Mouse (Mus musculus) embryo, embryonic 10.5 days (tissue): ENCODE data around the gene Chadl.
"Not testable (repeated sequence)": the region's sequence is repeated elsewhere in the genome, so short reads cannot be mapped to it uniquely, and the experiment has no call there.

ENCODE experiments used
- DNase-seq: peaks from one replicate; pipeline ENCODE4 v3.0.0-alpha.2; 2015; ENCODE audit warnings: low spot score

Chadl gene

GRCm38 (mm10) chr15:81697175-81697574, at the start of gene Chadl:
Gene Chadl, minus strand, starts transcription at chr15:81697287.
- DNase-seq, result no peak

- peak; percentile 81 for DNase-seq
Observed at GRCm38 (mm10) chr15:81745601-81746114, 48.6 kb upstream of the Chadl start.

GRCm38 (mm10) chr15:81744992-81745600, 48.0 kb upstream of the Chadl start, which contains the start of the genes Zc3h7b and Rangap1:
Gene Zc3h7b, plus strand, starts transcription at chr15:81745057.
Gene Rangap1, minus strand, starts transcription at chr15:81745530.
- peak; percentile 83 for DNase-seq

GRCm38 (mm10) chr15:81742368-81742767, 45.3 kb upstream of the Chadl start:
- DNase-seq, result not testable (repeated sequence)

- DNase-seq, result peak; percentile 40
Observed at GRCm38 (mm10) chr15:81739924-81740323, 42.8 kb upstream of the Chadl start.

GRCm38 (mm10) chr15:81739296-81739695, 42.2 kb upstream of the Chadl start:
- no peak for DNase-seq

- DNase-seq, result no peak
Observed at GRCm38 (mm10) chr15:81735075-81735474, 38.0 kb upstream of the Chadl start.

- peak; percentile 99 for DNase-seq
Observed at GRCm38 (mm10) chr15:81729792-81730635, 32.9 kb upstream of the Chadl start.

- DNase-seq, result peak; percentile 28
Observed at GRCm38 (mm10) chr15:81729241-81729791, 32.2 kb upstream of the Chadl start.

GRCm38 (mm10) chr15:81725965-81726364, 28.9 kb upstream of the Chadl start:
- no peak for DNase-seq

- no peak for DNase-seq
Observed at GRCm38 (mm10) chr15:81723653-81724052, 26.6 kb upstream of the Chadl start.

GRCm38 (mm10) chr15:81722361-81722760, 25.3 kb upstream of the Chadl start:
- no peak for DNase-seq

- DNase-seq, result no peak
Observed at GRCm38 (mm10) chr15:81719139-81719531, 22.0 kb upstream of the Chadl start.

- DNase-seq, result peak; percentile 28
Observed at GRCm38 (mm10) chr15:81718336-81719138, 21.4 kb upstream of the Chadl start.

- no peak for DNase-seq
Observed at GRCm38 (mm10) chr15:81713742-81714141, 16.7 kb upstream of the Chadl start.

- DNase-seq, result no peak
Observed at GRCm38 (mm10) chr15:81710801-81711200, 13.7 kb upstream of the Chadl start.

- DNase-seq, result no peak
Observed at GRCm38 (mm10) chr15:81709686-81710085, 12.6 kb upstream of the Chadl start.

- DNase-seq, result no peak
Observed at GRCm38 (mm10) chr15:81708991-81709390, 11.9 kb upstream of the Chadl start.

- DNase-seq, result no peak
Observed at GRCm38 (mm10) chr15:81703094-81703489, 6.0 kb upstream of the Chadl start.

- no peak for DNase-seq
Observed at GRCm38 (mm10) chr15:81702306-81703093, 5.4 kb upstream of the Chadl start.

GRCm38 (mm10) chr15:81701350-81701749, 4.3 kb upstream of the Chadl start:
- not testable (repeated sequence) for DNase-seq
